Mouse (Mus musculus) forebrain, embryonic 15.5 days (tissue): Measurements from ENCODE around the gene Pdhx. TPM values are rescaled to one million over a fixed set of nuclear protein-coding genes. Genes with fewer than 3 reads are reported as not detected.

Source experiments
- ATAC-seq: fragments of 200-750 bp; cut with Nextera tagmentation; replicated peaks from 2 replicates; pipeline ENCODE4 v1.8.0; 2017; ENCODE audit warnings: mild to moderate bottlenecking, moderate TSS enrichment, moderate library complexity
- H3K27ac ChIP-seq: fragments of 300-500 bp; sonication (generic); replicated peaks from 2 replicates; pipeline ENCODE4 v1.5.1; 2015; ENCODE audit warnings: mild to moderate bottlenecking, inconsistent platforms
- H3K27me3 ChIP-seq: fragments of 300-500 bp; sonication (generic); 2 replicates; pipeline ENCODE4 v1.6.1; 2015; ENCODE audit warnings: inconsistent platforms
- H3K36me3 ChIP-seq: fragments of 300-500 bp; sonication (generic); 2 replicates; pipeline ENCODE4 v1.6.1; 2015; ENCODE audit warnings: mild to moderate bottlenecking, inconsistent platforms
- H3K4me1 ChIP-seq: fragments of 300-500 bp; sonication (generic); 2 replicates; pipeline ENCODE4 v1.6.1; 2015; ENCODE audit warnings: inconsistent platforms
- H3K4me2 ChIP-seq: fragments of 300-500 bp; sonication (generic); replicated peaks from 2 replicates; pipeline ENCODE4 v1.6.1; 2015; ENCODE audit warnings: mild to moderate bottlenecking, inconsistent platforms
- H3K4me3 ChIP-seq: fragments of 300-500 bp; sonication (generic); 2 replicates; pipeline ENCODE4 v1.5.1; 2015; ENCODE audit warnings: mild to moderate bottlenecking, inconsistent platforms
- H3K9ac ChIP-seq: fragments of 300-500 bp; sonication (generic); replicated peaks from 2 replicates; pipeline ENCODE4 v1.6.1; 2015; ENCODE audit warnings: mild to moderate bottlenecking, inconsistent platforms
- H3K9me3 ChIP-seq: fragments of 300-500 bp; sonication (generic); 2 replicates; pipeline ENCODE4 v1.6.1; 2016; ENCODE audit warnings: inconsistent platforms
- WGBS: fragments of 180-500 bp; shearing (Covaris S2); methylation state at CpG from one replicate; pipeline ENCODE4 v1.1.7; 2015; ENCODE audit warnings: mixed read lengths; 5-methylcytosine and 5-hydroxymethylcytosine counted together
- polyA plus RNA-seq: library from polyadenylated mRNA; unstranded; fragments of >200 nt; fragmentation: Nextera tagmentation; extraction: Ambion mirVana; gene quantifications from 2 replicates; pipeline ENCODE4 v1.2.1, GENCODE M21; 2015

The Pdhx gene
- polyA plus RNA-seq, result 58.7 and 62.2 TPM in 2 replicates

DNA sequence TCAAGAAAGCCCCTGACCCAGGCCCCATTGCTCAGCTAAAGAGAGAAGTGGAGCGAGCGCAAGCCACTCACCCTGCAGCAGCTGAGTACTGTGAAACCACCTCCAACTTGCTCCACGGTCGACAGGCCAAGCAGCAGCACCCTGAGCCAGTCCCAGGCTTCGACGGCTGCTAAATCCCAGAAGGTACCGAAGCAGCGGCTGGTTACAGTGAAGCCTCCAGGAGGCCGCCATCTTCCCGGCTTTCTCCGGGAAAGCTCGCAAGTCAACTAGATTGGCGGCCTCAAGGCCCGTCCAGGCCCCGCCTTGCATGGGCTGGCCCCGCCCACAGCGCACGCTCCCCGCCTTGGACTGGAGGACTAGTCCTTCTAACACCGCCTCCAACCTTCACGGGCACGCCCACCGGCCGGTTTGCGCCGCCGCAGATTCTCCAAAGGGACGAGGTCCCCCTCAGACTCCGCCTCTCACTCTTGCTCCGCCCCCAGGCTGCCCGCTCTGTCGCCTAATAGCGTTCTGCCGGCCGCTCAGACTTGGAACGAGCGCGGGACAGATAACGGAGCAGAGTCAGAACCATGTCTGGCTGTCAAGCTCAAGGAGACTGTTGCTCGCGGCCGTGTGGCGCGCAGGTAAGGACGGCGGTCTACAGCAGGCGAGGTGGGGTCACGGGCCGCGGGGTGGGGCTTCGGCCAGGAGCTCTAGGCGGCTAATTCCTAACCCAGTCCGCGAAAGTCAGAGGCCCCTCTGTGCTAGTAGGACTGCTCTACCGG is at the start of gene Pdhx, which contains the start of gene Apip:
Pdhx (minus strand) TSS at position 295 of the 764 bp plus-strand sequence.
Apip (plus strand) TSS at position 457 of the 764 bp plus-strand sequence.
- under 1% methylated on average over 55 of the region's 55 CpGs for WGBS
- ATAC-seq, result peak; percentile 100
- H3K27ac ChIP-seq, result peak within 1 kb of the TSS; percentile 82
- H3K9me3 ChIP-seq, result no peaks in the 10 kb centered on the region
- H3K4me1 ChIP-seq, result peaks cover 25% of the 10 kb centered on the region
- H3K27me3 ChIP-seq, result no peaks in the 10 kb centered on the region
- H3K36me3 ChIP-seq, result 0 out of 2 replicates have a peak, but pooled peaks cover 4% of the 10 kb centered on the region
- peak within 1 kb of the TSS; percentile 73 for H3K4me3 ChIP-seq
- peak within 1 kb of the TSS; percentile 70 for H3K4me2 ChIP-seq
- H3K9ac ChIP-seq, result peak within 1 kb of the TSS; percentile 87

DNA sequence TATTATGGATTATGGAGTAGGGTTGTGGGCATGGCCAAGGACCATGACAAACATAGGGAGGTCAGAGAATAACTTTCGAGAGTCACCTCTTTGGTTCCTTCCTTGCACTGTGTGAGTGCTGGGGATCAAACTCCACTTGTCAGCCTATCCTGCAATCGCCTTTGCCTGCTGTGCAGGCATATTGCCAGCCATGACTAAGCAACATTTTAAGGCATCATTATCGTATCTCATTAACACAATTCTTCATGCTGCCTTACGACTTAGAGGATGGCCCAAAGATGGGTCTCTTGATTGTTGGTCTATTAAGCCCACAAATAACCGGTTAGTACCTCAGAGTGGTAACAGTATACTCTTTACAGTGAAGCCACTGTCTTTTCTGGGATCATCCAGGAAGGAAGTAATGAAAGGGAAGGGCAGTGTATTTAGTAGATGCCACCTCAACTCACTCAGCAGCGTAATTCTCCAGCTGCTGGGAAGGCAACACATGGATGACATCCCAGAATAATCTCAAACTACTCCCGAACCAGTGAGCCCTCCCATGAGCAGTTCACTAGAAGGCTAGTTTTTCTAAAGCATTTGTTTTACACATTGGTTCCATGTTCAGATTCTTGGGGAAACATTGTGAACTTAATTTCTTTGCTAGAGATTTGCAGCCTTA is 46.0 kb upstream of the Pdhx start:
- H3K27ac ChIP-seq, result no peak overlapping the region
- H3K4me2 ChIP-seq, result no peak overlapping the region
- H3K27me3 ChIP-seq, result no peaks in the 10 kb centered on the region
- ATAC-seq, result no peak
- H3K9me3 ChIP-seq, result no peaks in the 10 kb centered on the region
- H3K4me3 ChIP-seq, result no peak overlapping the region
- no peak overlapping the region for H3K9ac ChIP-seq
- WGBS, result 71% methylated on average over 7 of the region's 7 CpGs
- peaks cover 9% of the 10 kb centered on the region; the same call in 1 of the 2 replicates for H3K4me1 ChIP-seq
- no peaks in the 10 kb centered on the region for H3K36me3 ChIP-seq

- ATAC-seq, result no peak; the same call in 1 of the 2 replicates
Observed at GRCm38 (mm10) chr2:103118324-103119196, 45.2 kb upstream of the Pdhx start.

DNA sequence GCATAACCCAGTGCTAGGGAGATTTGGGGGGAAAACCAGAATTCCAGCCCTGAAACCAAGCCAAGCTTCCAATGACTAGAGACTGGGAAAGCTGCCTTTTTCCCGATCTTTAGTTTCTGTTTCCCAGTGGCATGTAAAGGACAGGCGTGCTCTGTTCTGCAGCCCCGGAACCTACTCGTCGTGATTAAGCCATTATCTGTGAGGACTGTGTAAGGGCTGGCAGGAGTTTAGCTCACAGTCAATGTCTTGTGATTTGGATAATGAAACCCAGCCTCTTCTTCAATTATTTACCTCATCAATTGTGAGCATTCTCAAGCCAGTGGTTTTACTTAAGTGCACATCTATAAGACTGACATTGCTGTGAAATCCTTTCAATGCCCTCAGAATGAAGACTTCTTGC is 43.9 kb upstream of the Pdhx start:
- no peak overlapping the region for H3K4me3 ChIP-seq
- WGBS, result 46% methylated on average over 5 of the region's 5 CpGs
- no peaks in the 10 kb centered on the region for H3K27me3 ChIP-seq
- no peak overlapping the region for H3K27ac ChIP-seq
- H3K4me2 ChIP-seq, result no peak overlapping the region
- no peak for ATAC-seq
- peaks cover 9% of the 10 kb centered on the region; the same call in 1 of the 2 replicates for H3K4me1 ChIP-seq
- H3K36me3 ChIP-seq, result no peaks in the 10 kb centered on the region
- H3K9ac ChIP-seq, result no peak overlapping the region
- H3K9me3 ChIP-seq, result no peaks in the 10 kb centered on the region

More at GRCm38 (mm10) chr2:103118324-103119196, 45.2 kb upstream of the Pdhx start:
- Histone ChIP-seq H3K4me3 (no peak overlapping the region), H3K4me1 (peaks cover 9% of the 10 kb centered on the region; the same call in 1 of the 2 replicates), H3K27ac (no peak overlapping the region), H3K9ac (no peak overlapping the region), H3K36me3 (no peaks in the 10 kb centered on the region), H3K27me3 (no peaks in the 10 kb centered on the region), H3K9me3 (no peaks in the 10 kb centered on the region), H3K4me2 (no peak overlapping the region)
- 38% methylated on average over 6 of the region's 6 CpGs for WGBS

- H3K4me2 ChIP-seq, result no peak overlapping the region
- no peaks in the 10 kb centered on the region for H3K36me3 ChIP-seq
- no peaks in the 10 kb centered on the region for H3K4me1 ChIP-seq
- no peak overlapping the region for H3K9ac ChIP-seq
- H3K9me3 ChIP-seq, result no peaks in the 10 kb centered on the region
- WGBS, result 57% methylated on average over 8 of the region's 8 CpGs
- H3K4me3 ChIP-seq, result no peak overlapping the region
- no peak for ATAC-seq
- H3K27ac ChIP-seq, result no peak overlapping the region
- H3K27me3 ChIP-seq, result no peaks in the 10 kb centered on the region
Observed at GRCm38 (mm10) chr2:103111669-103112068, 38.4 kb upstream of the Pdhx start.

- no peak for ATAC-seq
- Histone ChIP-seq H3K27me3 (no peaks in the 10 kb centered on the region), H3K9ac (no peak overlapping the region), H3K4me1 (no peaks in the 10 kb centered on the region), H3K4me3 (no peak overlapping the region), H3K9me3 (no peaks in the 10 kb centered on the region), H3K4me2 (no peak overlapping the region), H3K27ac (no peak overlapping the region), H3K36me3 (no peaks in the 10 kb centered on the region)
- WGBS, result 71% methylated on average over 2 of the region's 2 CpGs
Observed at GRCm38 (mm10) chr2:103106172-103106571, 32.9 kb upstream of the Pdhx start.

GRCm38 (mm10) chr2:103102595-103102994 is 29.3 kb upstream of the Pdhx start:
- WGBS, result 60% methylated on average over 5 of the region's 5 CpGs

DNA sequence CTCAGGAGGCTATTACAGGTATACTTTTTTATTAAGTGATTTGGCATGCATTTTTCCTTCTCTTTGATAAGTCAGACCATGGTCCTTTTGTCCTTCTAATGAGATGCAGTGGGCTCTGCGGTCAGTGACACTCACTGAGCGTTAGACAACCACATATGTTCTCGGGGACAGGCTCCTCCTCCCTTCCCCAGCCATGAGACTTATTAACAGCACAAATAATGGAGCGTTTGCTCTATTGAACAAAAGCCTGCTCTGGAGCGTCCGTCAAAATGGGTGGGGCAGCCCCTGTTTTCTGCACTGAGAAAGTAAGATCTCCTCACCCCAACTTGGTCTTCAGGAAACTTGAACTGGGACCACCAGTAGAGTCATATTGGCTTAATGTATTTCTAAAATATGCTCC is 16.2 kb upstream of the Pdhx start:
- no peak for ATAC-seq
- no peak overlapping the region for H3K4me3 ChIP-seq
- no peak overlapping the region for H3K4me2 ChIP-seq
- H3K9ac ChIP-seq, result no peak overlapping the region
- H3K36me3 ChIP-seq, result peaks cover 11% of the 10 kb centered on the region; the same call in 1 of the 2 replicates
- no peak overlapping the region for H3K27ac ChIP-seq
- WGBS, result 32% methylated on average over 6 of the region's 6 CpGs
- no peaks in the 10 kb centered on the region for H3K27me3 ChIP-seq
- no peaks in the 10 kb centered on the region for H3K9me3 ChIP-seq
- H3K4me1 ChIP-seq, result no peaks in the 10 kb centered on the region

More at GRCm38 (mm10) chr2:103102595-103102994, 29.3 kb upstream of the Pdhx start:
- no peak for ATAC-seq
- Histone ChIP-seq H3K27me3 (no peaks in the 10 kb centered on the region), H3K9me3 (no peaks in the 10 kb centered on the region), H3K4me1 (no peaks in the 10 kb centered on the region), H3K9ac (no peak overlapping the region), H3K4me3 (no peak overlapping the region), H3K27ac (no peak overlapping the region), H3K36me3 (no peaks in the 10 kb centered on the region), H3K4me2 (no peak overlapping the region)

GRCm38 (mm10) chr2:103088099-103088498 is 14.8 kb upstream of the Pdhx start:
- Histone ChIP-seq H3K36me3 (peaks cover 9% of the 10 kb centered on the region; the same call in 1 of the 2 replicates), H3K27ac (no peak overlapping the region), H3K4me1 (no peaks in the 10 kb centered on the region), H3K4me2 (no peak overlapping the region), H3K27me3 (no peaks in the 10 kb centered on the region), H3K9ac (no peak overlapping the region), H3K9me3 (no peaks in the 10 kb centered on the region), H3K4me3 (no peak overlapping the region)
- no peak for ATAC-seq
- WGBS, result 93% methylated on average over 4 of the region's 4 CpGs

DNA sequence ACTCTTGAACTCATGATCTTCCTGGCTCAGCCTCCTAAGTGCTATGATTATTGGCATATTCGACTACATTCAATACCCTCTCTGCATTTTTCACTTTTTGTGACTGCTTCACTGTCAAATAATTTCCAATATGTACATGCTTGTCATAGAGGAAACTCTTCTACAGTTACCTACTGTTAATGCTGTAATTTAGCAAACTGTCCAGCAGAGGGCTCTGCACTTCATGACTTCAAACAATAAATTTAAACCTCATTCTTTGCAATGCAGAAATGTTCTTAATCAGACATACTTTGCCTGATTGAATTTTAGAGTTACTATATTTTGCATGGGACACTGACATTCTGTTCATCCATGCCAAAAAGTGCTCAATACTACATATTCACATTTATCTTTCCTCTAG is 13.1 kb upstream of the Pdhx start:
- ATAC-seq, result no peak
- Histone ChIP-seq H3K4me3 (no peak overlapping the region), H3K36me3 (peaks cover 9% of the 10 kb centered on the region; the same call in 1 of the 2 replicates), H3K4me2 (no peak overlapping the region), H3K27ac (no peak overlapping the region), H3K9ac (no peak overlapping the region), H3K27me3 (no peaks in the 10 kb centered on the region), H3K9me3 (no peaks in the 10 kb centered on the region), H3K4me1 (no peaks in the 10 kb centered on the region)
- WGBS, result 0% methylated on average over 1 of the region's 1 CpGs

DNA sequence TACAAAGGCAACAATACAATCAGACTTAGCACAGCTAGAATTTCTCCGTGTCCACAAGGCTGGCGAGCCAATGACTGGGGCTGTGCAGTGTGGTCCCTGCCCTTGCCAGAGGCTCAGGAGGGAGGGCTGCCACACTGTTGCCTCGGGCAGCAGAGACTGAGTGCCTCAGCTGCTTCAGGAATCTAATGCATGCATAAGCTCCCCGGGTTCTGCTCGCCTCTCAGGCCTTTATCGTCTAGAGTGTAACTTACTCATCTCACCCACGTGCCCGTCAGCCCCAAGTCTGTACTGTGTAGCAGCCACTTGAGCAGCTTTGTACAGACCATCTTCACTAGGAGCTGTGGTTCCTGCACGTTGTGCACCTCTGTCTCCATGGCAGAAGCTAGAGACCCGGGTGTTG is 12.3 kb upstream of the Pdhx start:
- Histone ChIP-seq H3K9me3 (no peaks in the 10 kb centered on the region), H3K4me3 (no peak overlapping the region), H3K27me3 (no peaks in the 10 kb centered on the region), H3K9ac (no peak overlapping the region), H3K36me3 (peaks cover 9% of the 10 kb centered on the region; the same call in 1 of the 2 replicates), H3K27ac (no peak overlapping the region), H3K4me1 (no peaks in the 10 kb centered on the region), H3K4me2 (no peak overlapping the region)
- no peak for ATAC-seq
- 76% methylated on average over 10 of the region's 10 CpGs for WGBS
